Comparison of ENCODE assay signal across 14 mouse cellular contexts in the genomic region with DNA sequence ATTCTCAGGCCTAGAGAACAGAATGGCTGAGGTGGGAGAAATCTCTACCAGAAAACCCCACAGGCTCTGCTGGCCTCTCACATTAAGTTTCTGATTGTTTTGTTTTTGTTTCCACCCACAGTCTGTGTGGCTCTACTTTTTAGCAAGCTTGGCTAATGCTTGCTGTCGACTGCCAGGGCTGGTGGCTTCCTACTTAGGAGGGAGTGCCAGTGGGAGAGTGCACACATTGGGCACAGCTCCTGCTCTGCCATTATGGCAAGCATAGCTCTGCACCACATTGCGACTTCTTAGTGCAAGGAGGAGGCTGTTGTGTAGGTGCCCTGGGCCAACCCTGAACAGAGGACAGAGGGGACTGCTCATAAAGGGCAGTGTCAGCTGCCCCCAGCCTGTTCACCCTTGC. TPM values are rescaled to one million over a fixed set of nuclear protein-coding genes. Genes with fewer than 3 reads are reported as not detected.
"Had no signal": no experiment of that assay in that cellular context is flagged by ENCODE, and none has a peak within 500 bp of the region (broad histone marks: within the 10 kb centered on the region; RNA-seq: fewer than 3 reads in every experiment).

No protein-coding gene starts in this region.

- ATAC-seq: liver, postnatal 0 days; midbrain, embryonic 16.5 days had no signal

- DNase-seq: liver, postnatal 0 days; lung, embryonic 14.5 days; lung, postnatal 10 days; lung, postnatal 4 days; midbrain, embryonic 14.5 days; retina, postnatal 1 day; right cerebral cortex, postnatal 25 days; right cerebral cortex, postnatal 4 days; spleen, adult 18-20 months; thymus, adult 18-20 months; thymus, postnatal 14 days; thymus, postnatal 36 days had no signal

RNA-seq across cellular contexts. Expression of a gene that starts 33.3 kb away (rescaled TPM):
- total RNA-seq: megakaryocyte-erythroid progenitor cell, adult 5-6 weeks had no signal
